Mouse (Mus musculus): ENCODE data around the gene Ubald2.
"Not testable (repeated sequence)": the region's sequence is repeated elsewhere in the genome, so short reads cannot be mapped to it uniquely, and the experiment has no call there.

The Ubald2 gene

DNA sequence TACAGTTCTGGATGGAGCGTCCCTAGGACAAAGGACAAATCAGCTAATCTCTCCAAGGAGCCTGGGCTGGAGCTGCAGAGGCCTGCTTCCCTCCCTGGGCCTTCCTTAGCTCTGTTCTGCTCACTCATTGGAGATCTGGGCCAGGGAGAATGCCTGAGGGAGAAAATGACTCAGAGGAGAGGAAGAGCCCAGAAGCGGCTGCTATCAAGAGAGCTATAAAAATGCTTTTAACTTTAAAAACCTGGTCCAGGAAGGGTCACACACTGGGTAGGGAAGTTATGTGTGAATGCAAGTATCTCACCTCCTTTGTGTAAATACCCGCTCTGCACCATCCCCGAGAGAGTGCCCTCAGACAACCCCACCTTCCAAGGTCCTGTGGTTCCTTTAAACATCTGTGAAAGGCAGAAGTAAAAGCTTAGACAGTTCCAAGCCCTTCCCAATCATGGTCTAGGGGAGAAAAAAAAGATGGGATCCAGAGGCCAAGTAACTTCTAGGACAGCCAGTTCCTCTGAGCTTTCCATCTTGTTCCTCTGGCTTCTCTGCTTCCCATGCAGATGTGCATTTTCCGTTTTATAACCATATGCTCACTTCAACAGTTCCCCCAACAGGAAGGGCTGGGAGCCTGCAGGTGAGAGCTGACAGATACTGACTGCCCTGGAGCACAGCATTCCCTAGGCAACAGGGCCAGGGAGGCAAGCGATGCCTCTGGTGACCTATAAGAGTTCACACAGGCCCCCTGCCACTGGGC, 17.5 kb upstream of the Ubald2 start:
- DNase-seq = no peak

DNA sequence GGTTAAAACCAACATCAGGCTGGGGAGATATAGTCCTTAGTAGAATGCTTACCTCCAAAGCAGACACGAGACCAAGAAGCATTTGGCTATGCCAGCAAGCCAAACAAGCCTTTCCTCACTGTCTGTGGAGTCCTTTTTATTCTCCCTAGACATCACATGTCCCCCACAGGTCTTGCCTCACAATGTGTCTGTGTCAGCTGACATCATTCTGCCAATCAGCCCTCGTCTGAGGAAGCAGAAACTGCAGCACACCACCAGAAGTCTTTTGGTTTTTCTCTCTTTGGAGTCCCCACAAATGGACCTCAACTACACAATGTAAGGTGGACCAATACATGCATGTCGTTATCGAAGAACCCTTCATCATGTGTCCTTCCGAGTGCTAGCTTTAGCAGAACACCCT, 16.8 kb upstream of the Ubald2 start:
- no peak for DNase-seq

DNA sequence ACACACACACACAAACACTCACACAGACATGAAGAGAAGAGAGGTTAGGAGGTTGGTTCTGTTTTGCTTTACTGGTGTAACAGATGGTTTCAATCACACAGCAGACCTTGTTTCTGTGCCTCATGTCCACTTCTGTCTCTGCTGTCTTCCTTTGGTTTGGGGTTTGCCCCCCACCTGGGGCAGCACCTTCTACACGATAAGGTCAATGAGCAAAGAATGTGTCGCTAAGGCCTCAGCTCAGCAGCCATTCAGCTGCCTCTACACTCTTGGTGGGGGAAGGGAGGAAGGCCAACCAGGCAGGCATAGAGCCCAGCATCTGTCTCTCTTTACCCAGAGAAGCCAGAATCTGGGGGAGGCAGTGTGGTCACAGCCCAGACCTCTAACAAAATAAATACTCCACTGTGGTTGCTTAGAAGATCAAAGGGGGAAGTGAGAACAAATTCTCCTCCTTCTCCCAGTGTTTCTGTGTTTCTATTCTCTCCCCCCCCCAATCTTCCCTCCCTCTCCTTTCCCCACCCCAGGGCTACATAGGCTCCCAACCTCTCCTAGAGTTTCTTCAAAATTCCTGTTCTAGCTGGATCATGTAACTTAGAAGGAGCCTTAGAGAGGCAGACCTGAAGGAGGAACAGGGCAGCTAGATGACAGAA, 15.6 kb upstream of the Ubald2 start:
- DNase-seq = peak in 1 of 2 experiments; percentile 49

DNA sequence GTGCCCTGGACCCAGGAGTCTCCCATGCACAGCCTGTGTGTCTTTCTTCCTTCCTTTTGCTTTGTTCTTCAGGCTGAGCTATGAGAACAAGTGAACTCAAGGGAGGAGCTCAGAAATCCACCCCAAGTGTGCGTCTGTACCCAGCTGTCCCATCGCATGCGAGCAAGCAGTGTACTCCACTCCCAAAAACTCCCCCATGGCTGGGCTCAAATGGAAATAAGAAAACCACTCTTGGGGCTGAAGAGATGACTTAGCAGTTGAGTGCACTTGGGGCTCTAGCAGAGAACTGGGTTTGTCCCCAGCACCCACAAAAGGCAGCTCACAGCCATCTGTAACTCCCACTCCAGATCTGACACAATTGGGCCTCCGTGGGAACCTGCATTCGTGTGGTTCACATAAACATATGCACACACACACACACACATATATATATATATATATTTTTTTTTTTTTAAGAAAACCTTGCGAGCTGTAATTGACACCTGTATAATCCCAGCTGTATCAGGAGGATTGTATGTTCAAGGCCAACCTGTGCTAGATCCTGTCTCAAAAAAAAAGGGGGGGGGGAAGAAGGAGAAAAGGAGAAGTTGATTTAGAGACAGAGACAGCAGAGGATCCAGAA, 14.9 kb upstream of the Ubald2 start:
- DNase-seq = no peak

DNA sequence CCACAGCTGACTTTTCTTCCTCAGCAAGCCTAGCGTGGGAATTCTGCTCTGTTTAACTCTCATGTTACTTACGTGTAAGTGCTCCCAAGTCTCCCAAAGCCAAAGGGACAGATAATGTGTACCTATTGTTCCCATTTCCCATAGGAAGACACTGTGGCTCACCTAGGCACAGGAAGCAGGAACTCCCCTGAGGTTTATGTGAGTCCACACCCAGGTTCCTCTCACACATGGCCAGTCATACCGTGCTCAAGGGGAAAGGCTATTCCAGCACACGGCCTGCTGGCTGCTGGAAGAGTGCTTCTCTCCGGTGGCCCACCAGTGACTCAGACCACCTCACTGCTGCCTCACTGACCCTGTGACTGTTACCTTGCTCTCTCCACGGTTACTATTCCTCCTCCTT, 12.8 kb upstream of the Ubald2 start:
- no peak for DNase-seq

DNA sequence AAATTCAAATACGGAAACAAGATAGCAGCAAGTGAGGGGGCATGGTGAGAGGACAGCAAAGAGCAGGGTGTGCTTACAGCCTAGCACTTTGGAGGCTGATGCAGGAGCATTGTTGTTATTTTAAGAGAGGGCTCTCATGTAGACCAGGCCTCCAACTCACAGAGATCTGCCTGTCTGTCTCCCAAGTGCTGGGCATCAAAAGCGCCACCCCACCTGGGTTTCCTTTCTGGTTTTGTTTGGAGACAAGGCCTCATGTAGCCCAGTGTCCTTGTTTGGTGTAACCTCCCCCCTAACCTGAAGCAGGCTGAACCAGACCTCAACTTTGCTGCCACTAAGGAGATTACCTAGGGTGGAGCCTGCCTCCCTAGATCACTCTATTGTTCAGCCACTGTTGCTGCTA, 11.3 kb upstream of the Ubald2 start:
- DNase-seq = no peak

DNA sequence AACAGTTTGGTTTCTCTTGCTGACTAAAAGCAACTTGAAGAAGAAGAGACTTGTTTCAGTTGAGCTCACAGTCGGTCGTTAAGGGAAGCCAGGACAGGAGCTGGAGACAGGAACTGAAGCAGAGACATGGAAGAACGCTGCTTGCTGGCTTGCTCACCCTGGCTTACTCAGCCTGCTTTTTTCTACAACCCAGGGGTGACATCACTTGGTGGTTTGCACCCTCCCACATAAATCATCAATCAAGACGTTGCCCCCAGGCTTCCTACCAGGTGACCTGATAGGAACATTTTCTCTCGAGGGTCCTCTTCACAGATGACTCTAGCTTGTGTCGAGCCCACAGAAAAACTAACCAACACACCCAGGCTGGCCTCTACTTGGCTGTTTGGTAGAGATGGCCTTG, 10.7 kb upstream of the Ubald2 start:
- DNase-seq = no peak

DNA sequence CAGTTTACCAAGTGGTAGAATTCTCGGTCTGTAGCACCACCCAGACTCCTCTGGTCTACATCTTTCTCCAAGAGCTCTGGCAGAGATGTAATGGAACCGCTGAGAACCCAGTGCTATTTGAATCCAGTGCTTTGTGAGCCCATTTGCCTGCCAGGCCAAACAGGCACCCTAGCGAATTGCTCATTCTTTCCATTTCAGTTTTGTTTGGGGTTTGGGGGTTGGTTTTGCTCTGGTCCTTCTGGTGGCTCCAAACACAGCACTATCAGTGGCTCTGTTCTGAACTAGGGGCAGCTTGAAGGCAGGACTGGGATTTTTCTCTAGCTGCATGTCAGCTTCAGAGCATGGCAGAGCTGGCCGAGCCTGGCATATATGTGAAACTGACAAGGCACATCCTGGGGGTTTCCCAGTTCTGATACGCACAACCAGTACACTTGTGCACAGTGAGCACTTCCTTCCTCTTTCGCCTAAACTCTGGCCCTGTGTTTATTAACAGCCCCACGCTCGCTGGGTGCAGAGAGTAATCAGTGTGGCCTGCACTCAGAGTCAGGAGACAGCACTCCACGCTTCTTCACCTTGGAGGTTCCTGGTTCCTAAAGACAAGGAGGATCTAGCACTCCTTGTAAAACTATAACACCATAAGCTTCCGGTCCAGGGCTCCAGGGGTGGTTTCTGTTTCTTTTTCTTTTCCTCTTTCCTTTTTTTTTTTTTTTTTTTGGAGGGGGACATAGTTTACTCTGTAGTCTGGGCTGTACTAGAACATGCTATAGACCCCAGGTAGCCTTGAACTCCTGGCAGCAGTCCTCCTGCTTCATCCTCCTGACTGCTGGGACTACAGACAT, 9.9 kb upstream of the Ubald2 start:
- peak in 1 of 2 experiments; percentile 45 for DNase-seq

DNA sequence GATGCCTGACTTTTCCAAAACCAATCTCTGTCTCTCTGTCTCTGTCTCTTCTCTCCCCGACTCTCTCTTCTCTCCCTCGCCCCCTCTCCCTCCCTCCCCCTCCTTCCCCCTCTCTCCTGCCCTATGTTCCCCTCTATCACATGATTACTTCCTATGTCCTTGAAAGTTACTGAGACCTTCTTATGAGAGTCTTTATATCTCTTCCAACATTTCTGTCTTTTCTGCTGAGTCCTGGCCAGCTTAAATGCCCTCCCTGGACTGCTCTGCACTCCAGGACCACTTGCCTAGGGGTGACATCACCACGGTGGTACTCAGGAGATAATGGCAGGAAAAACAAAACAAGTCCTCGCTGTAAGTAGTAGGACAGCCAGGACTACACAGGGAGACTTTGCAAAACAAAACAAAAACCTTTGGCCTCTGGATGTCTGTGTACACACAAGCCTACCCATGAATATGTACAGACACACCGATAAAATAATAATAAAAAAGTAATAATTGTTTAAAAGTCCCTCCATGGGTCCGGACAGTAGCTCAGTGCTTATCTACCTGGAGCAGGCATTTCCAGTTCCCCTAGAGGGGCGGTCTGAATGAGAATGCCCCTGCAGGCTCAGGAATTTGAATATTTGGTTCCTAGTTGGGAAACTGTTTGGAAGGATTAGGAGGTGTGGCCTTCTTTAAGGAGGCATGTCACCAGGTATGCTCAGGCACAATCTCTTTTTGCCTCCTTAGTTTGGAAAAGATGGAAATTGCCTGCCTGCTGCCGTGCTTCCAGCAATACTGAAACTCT, 9.1 kb upstream of the Ubald2 start:
- no peak for DNase-seq

DNA sequence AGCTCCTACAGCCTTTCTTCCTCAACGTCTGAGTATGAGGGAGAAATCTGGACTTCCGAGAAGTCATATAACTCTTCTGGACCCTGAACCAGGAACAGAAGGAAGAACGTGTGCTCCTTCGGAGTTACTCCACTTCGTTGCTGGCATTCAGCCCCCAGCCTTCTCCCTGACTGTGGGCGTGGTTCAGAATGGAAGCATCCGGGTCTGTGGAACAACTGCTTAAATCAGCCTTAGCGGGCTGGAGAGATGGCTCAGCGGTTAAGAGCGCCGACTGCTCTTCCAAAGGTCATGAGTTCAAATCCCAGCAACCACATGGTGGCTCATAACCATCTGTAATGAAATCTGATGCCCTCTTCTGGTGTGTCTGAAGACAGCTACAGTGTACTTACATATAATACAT, 7.6 kb upstream of the Ubald2 start:
- DNase-seq = not testable (repeated sequence)

DNA sequence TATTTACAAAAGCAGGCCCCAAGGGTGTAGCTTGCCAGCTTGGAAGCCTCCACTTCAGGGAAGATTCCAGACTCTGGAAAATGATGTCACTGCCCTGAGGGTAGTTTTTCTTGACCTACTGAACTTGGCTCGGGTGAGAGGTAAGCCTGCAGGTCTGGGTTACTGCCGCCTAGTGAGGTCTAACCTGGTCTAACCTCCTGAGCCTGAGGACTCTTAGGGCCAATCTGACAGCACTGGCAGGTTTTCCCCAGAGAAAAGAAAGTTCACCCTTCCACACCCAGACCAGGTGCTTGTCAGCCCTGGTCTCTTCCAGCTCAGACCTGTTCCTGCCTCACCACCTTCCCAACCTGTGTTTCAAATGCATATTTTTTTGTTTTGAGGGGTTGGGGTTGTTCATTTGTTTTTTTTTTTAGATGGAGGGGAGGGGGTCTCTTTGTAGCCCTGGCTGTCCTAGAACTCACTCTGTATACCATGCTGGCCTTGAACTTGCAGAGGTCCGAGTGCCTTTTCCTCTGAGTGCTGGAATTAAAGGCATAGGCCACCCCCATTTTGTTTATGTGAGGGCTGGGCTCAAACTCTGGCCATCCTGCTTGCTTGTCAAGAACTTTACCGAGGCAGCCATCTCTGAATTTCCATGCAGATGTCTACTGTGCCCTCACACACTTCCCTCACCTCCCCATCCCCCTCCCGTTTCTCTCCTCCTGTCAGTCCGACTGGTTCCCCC, 6.9 kb upstream of the Ubald2 start:
- DNase-seq = no peak

DNA sequence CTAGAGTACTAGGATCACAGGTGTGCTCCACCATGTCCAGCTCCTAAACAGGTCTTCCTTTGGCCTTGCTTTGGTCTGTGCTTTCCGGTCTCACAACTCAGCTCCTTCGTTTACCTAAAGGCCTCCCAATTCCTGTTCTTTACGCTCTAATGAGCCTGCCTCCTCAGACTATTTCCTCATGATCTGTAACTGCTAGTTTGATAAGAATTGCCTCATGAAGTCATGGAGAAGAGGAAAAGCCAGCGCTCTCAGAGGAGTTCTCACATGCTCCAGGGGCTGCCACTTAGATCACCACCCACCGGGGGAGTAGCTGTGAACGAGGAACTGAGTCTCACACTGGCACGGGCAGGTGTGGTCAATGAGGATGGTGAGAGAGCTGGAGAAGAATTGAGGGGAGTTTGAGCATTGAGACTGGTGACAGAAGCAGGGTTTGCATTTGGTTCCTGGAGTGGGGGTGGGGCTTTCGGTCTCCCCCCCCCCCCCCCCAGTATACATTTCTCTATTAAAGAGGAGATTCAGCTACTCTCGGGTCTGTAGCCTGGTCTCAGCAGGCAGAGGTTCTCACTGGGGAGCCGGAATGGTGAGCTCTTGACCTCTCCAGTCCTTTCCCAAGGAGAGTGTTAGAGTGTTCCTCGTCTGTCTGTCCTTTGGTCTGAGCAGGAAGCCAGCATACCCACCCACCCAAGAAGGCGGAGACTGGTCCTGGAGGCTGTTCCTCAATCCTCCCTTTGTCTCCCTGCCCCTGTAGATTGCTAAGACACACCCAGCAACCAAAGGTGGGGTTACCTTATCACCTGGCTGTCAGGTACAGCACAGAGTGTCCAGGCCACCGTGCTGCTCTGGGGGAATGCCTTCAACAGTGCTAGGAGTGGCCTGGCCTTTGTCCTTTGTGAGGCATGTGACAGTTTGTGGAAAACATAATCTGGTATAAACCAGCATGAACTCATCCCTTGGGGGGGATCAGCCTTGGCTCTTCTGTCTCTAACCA, 4.7 kb upstream of the Ubald2 start:
- DNase-seq = no peak

DNA sequence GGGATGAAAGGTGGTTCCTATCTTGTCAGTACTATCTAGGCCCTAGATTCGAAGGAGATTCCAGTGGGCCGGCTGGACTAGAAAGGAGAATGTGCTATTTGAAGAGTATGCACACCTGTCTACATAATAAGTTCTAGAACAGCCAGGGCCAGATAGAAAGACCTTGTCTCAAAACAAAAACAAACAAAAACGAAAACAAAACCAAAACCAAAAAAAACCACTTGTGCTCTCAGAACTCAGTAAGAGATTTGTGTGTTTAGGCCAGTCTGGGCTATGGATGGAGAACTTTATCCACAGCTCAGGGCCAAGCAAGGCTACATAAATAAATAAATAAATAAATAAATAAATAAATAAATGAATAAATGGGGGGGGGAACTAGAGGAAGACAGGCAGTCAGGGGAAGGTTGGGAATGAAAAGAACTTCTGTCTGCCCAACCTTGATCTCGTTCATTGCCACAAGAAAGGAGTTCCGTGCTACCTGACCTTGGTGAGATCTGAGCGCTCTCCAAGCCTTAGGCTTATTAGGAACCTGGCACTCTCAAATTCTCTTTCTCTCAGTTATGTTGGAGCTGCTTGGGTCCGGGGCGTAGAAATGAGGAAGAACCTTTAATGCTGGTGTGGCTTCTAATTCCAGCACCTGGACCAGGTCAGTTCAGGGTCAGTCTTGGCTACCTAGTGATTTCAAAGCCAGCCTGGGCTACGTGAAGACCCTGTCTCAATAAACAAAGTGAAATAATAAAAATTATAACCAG, 3.9 kb upstream of the Ubald2 start:
- DNase-seq = no peak

DNA sequence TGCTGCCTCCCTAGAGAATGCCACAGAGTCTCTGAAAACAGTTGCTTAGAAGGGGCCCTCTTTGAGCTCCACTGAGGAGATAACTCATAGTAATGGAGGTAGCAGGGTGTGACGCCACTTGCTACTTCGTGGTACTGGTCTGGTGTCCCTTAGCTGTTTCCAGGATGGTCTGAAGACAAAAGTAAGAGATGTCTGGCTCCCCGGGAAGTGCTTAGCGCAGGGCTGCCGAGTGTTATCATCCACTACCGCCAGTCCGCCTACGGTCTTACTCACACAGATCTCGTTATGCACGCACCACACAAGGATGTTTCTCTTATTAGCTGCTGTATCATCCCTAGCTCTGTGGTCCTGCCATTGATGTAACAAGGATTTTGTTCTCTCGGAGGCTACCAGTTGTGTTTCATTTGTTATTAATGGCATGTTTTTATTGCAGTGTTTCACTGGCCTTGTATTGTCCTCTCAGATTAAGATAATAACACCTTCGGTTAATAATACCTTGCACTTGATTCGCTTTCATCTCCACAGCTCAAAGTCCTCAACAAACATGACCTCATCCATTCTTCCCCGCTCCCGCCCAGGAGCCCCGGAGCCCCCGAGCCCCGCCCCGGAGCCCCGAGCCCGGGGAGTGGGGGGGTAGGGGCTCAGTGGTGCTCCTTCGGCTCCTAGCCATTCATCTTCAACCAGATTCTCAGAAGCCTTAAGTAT, 3.0 kb upstream of the Ubald2 start:
- DNase-seq = no peak

DNA sequence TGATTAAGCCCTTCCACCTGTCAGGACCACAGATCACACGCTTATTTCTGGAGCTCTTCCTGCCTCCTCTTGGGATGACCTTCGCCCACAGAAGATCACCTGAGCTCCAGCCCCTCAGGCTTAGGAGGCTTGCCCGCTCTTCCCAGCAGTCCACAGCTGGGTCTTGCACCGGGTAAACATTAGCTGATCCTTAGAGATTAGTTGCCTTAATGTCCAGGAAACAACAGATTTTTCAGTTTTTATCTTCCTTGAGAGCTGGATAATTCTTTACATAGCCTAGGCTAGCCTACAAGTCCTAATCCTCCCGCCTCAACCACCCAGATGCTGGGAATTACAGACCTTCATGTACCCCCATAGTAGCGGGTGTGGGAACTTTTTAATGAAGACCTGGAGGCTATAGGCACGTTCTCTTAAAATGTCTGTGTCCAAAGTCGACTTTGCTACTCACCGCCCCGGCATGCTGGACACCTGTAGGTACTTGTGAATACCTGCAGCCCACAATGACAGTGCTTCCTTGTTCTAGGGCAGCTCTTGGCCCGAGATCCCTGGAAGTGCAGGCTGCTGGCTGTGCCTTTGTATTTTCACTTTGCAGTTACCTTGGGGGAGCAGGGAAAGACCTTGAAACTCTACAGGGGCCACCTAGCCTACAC, 2.3 kb upstream of the Ubald2 start:
- DNase-seq = no peak

DNA sequence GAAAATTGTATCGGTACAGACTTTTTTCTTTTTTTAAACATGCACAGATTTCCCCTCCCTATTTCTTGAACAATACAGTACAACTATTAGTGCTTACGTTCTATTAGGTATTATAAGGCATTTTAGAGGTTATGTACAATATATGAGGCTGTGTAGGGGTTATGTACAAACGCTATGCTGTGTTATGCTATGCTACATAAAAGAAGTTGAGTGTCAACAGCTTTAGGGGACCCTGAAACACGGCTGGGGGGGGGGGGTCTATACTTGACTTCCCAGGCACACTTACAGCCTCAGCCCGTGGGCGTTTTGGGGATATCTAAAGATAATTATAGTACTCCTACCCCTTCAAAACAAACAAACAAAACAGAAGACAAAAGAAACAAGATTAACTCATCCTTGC, 1.8 kb upstream of the Ubald2 start:
- no peak for DNase-seq

DNA sequence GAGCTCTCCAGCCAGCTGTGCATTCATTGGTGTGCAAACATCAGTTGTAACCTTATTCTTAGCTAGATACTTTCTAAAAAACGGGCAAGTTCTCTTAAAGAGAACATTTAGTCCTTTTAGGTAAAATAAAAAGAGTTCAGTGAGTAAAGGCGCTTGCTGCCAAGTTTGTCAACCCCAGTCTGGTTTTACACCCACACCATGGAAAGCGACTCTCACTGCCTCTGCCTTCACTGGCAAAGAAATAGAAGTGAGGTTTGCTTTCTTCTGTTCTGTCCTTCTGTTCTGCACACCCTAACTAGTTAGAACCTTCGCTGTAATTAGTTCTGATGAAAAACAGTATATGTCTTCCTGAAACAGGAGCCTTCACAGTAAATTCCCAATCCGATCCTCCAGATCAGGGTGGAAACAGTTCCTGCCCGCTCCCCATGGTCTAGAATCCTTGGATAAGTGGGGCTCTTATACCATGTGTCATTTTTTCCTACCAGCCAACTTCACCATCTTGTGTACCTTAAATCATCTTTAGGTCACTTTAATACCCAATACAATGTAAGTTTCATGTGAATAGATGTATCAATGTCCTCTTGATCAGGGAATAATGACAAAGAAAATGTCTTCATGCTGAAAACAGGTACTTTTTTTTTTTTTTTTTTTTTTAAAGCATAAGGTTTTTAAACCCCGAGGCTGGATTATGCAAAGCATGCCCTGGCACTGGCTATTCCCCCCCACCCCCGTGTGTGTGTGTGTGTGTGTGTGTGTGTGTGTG, 1.1 kb upstream of the Ubald2 start:
- no peak for DNase-seq

Data from thymus, postnatal 36 days (tissue).